Mouse (Mus musculus) liver, postnatal 0 days (tissue): Measurements from ENCODE around the gene Wasl.

Experiments used
- CTCF ChIP-seq: sonication (generic); IDR thresholded peaks from 2 replicates; pipeline ENCODE4 v1.5.1; 2016; ENCODE audit warnings: antibody characterized with exemption, low read depth
- EP300 ChIP-seq: IDR thresholded peaks from 2 replicates; pipeline ENCODE4 v1.6.1; 2016; ENCODE audit warnings: antibody characterized with exemption, low read depth, mild to moderate bottlenecking

DNA sequence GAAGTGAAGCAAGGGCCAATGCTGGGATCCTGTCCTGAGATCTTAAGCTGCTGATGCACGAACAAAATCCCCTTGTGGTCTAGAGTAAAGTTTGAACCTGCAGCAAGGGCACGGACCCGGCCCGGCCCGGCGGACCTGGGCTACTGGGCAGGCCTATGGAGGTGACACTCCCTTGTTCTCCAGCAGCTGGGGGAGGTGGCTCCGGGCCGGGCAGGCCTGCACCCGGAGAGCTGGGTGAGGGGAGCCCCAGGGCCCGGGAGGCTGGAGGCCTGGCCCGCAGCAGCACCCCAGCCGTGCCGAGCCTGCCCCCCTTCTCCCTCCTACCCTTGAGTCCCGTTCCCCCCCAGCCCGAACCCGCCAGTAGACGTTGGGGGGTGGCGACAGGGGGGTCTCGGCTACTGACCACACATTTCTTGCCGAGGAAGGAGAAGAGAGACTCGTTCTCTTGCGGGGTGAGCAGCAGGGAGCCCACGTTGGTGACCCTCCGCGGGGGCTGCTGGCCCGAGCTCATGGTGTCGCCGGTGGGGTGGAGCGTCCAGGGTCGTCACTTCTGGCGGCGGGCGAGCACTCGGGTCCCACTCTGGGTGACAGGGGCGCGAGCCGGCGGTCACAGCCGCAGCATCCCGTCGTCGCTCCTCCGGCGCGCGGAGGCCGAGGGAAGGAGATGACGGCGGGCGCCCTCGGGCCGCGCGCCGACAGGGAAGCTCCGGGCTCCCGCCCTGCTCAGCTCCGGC, 509 bp downstream of the Wasl start:
- TF ChIP-seq CTCF (no peak), EP300 (no peak)
